Mouse (Mus musculus) bone marrow, adult 2 months (tissue): ENCODE data around the gene Mast4. TPM values are rescaled to one million over a fixed set of nuclear protein-coding genes. Genes with fewer than 3 reads are reported as not detected.

Experiments
- H3K27ac ChIP-seq: fragments of 200-500 bp; 2 replicates; pipeline ENCODE4 v1.5.1; 2012; ENCODE audit warnings: low read depth, mild to moderate bottlenecking, control low read depth, inconsistent platforms, low read length; ENCODE audit not compliant: control insufficient read depth, poor library complexity, insufficient read depth
- H3K4me1 ChIP-seq: fragments of 200-500 bp; 2 replicates; pipeline ENCODE4 v1.6.1; 2011; ENCODE audit warnings: low read length; ENCODE audit not compliant: control insufficient read depth, insufficient read depth
- H3K4me3 ChIP-seq: fragments of 200-500 bp; replicated peaks from 2 replicates; pipeline ENCODE3; 2011; ENCODE audit warnings: mild to moderate bottlenecking, low read depth, low read length, control low read depth; ENCODE audit not compliant: control insufficient read depth
- CTCF ChIP-seq: fragments of 200-500 bp; IDR thresholded peaks from 2 replicates; pipeline ENCODE4 v1.5.1; 2011; ENCODE audit warnings: low read length, control low read depth; ENCODE audit not compliant: control insufficient read depth, insufficient read depth
- POLR2A ChIP-seq: fragments of 200-500 bp; IDR thresholded peaks from 2 replicates; pipeline ENCODE4 v1.6.1; 2011; ENCODE audit warnings: low read depth, mild to moderate bottlenecking, control low read depth, low read length, borderline replicate concordance; ENCODE audit not compliant: control insufficient read depth
- WGBS: fragments of 180-500 bp; shearing (Covaris S2); methylation state at CpG from one replicate; pipeline ENCODE4 v1.1.7; 2018; 5-methylcytosine and 5-hydroxymethylcytosine counted together
- polyA plus RNA-seq: library from polyadenylated mRNA; stranded (reverse); fragments of >200 nt; gene quantifications from 2 replicates; pipeline ENCODE4 v1.2.4, GENCODE M21; 2011; ENCODE audit warnings: low replicate concordance; ENCODE audit not compliant: missing spikeins, insufficient read depth, insufficient read length

Mast4 gene
- polyA plus RNA-seq, 1 experiment, result 6.7 TPM

- Histone ChIP-seq H3K27ac (no peak overlapping the region), H3K4me3 (no peak overlapping the region), H3K4me1 (no peaks in the 10 kb centered on the region)
- WGBS, result 78% methylated on average over 3 of the region's 3 CpGs
- TF ChIP-seq CTCF, result no peak
- no peak for TF ChIP-seq POLR2A
These were observed 319.1 kb downstream of the Mast4 start for GRCm38 (mm10) chr13:103015131-103015750.

GRCm38 (mm10) chr13:103014631-103015030 lies 319.7 kb downstream of the Mast4 start:
- TF ChIP-seq CTCF (no peak), POLR2A (no peak)
- H3K4me3 ChIP-seq, result no peak overlapping the region
- H3K27ac ChIP-seq, result no peak overlapping the region
- WGBS, result 73% methylated on average over 6 of the region's 6 CpGs
- no peaks in the 10 kb centered on the region for H3K4me1 ChIP-seq

GRCm38 (mm10) chr13:103014222-103014621 lies 320.1 kb downstream of the Mast4 start:
- Histone ChIP-seq H3K4me3 (no peak overlapping the region), H3K4me1 (no peaks in the 10 kb centered on the region), H3K27ac (no peak overlapping the region)
- WGBS, result 76% methylated on average over 1 of the region's 1 CpGs
- TF ChIP-seq POLR2A, result no peak
- no peak for TF ChIP-seq CTCF

GRCm38 (mm10) chr13:103005227-103005626 lies 329.1 kb downstream of the Mast4 start:
- TF ChIP-seq POLR2A (no peak), CTCF (no peak)
- 80% methylated on average over 2 of the region's 2 CpGs for WGBS

GRCm38 (mm10) chr13:103001831-103002230 lies 332.5 kb downstream of the Mast4 start:
- no peak for TF ChIP-seq POLR2A
- no peak for TF ChIP-seq CTCF
- H3K27ac ChIP-seq, result no peak overlapping the region
- no peak overlapping the region for H3K4me3 ChIP-seq
- WGBS, result 98% methylated on average over 1 of the region's 1 CpGs
- H3K4me1 ChIP-seq, result no peaks in the 10 kb centered on the region

More at GRCm38 (mm10) chr13:103005227-103005626, 329.1 kb downstream of the Mast4 start:
- H3K4me3 ChIP-seq, result no peak overlapping the region
- H3K27ac ChIP-seq, result no peak overlapping the region
- no peaks in the 10 kb centered on the region for H3K4me1 ChIP-seq

GRCm38 (mm10) chr13:103000891-103001290 lies 333.4 kb downstream of the Mast4 start:
- Histone ChIP-seq H3K27ac (no peak overlapping the region), H3K4me3 (no peak overlapping the region), H3K4me1 (no peaks in the 10 kb centered on the region)
- WGBS, result 81% methylated on average over 7 of the region's 7 CpGs
- TF ChIP-seq POLR2A (no peak), CTCF (no peak)

GRCm38 (mm10) chr13:102994098-102994497 lies 340.2 kb downstream of the Mast4 start:
- WGBS, result 82% methylated on average over 11 of the region's 11 CpGs
- Histone ChIP-seq H3K4me3 (no peak overlapping the region), H3K27ac (no peak overlapping the region), H3K4me1 (no peaks in the 10 kb centered on the region)
- TF ChIP-seq POLR2A (no peak), CTCF (no peak)

GRCm38 (mm10) chr13:102992680-102993423 lies 341.4 kb downstream of the Mast4 start:
- H3K27ac ChIP-seq, result no peak overlapping the region
- no peak overlapping the region for H3K4me3 ChIP-seq
- WGBS, result 82% methylated on average over 7 of the region's 7 CpGs
- no peak for TF ChIP-seq CTCF
- H3K4me1 ChIP-seq, result no peaks in the 10 kb centered on the region

GRCm38 (mm10) chr13:102991928-102992327 lies 342.4 kb downstream of the Mast4 start:
- Histone ChIP-seq H3K4me1 (no peaks in the 10 kb centered on the region), H3K27ac (no peak overlapping the region), H3K4me3 (no peak overlapping the region)
- TF ChIP-seq POLR2A, result no peak
- TF ChIP-seq CTCF, result no peak
- WGBS, result 83% methylated on average over 11 of the region's 11 CpGs
